Mouse (Mus musculus) E14TG2a.4 (cell line): ENCODE results near the gene Tnfrsf11a.

Experiments used
- CTCF ChIP-seq: conservative IDR thresholded peaks from 2 replicates; pipeline ENCODE4 v1.5.1; 2014; ENCODE audit warnings: low read length
- NANOG ChIP-seq: IDR thresholded peaks from 2 replicates; pipeline ENCODE4 v1.6.1; 2014; ENCODE audit warnings: borderline replicate concordance, low read length, mixed read lengths
- POU5F1 ChIP-seq: IDR thresholded peaks from 2 replicates; pipeline ENCODE4 v1.6.1; 2014; ENCODE audit warnings: low read length, borderline replicate concordance

DNA sequence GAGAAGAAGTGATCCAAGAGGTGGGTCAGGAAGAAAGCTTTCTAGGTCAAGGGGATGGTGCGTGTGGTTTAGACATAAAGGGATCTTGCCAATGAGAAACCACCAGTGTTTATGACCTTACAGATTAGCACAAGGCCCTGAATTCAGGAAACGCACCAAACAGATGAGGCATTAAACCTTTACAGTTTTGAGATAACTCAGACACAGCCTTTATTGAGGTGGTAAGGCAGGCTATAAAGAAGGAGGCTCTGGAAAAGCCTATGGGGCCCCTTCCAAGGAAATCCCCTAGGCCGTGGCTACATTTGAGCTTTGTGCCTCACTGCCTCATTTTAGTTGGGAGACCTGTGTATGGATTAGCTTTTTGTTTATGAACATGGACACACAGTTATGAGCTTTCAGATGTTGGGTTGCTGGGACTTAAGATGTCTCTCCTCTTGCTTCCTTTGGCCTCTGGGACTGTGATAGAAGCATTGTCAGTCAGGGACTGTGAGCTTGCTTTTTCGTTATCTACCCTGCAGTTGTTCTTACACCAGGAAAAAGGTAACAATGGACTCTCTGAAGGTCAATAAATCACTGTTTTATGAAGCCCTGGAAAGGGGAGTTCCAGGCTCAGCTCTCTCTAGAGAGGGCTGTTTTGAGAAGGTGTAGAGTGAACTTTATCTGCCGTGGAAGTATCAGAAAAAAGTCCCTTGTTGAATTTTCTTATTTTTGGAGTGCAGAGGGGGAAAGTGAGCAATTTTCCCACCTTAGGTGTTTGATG, 3.9 kb downstream of the Tnfrsf11a start:
- TF ChIP-seq CTCF (no peak), POU5F1 (no peak), NANOG (no peak)
